Mouse (Mus musculus) heart, adult 8-10 months (tissue): ENCODE results near the gene Nprl3. TPM values are rescaled to one million over a fixed set of nuclear protein-coding genes. Genes with fewer than 3 reads are reported as not detected.
"Not testable (repeated sequence)": the region's sequence is repeated elsewhere in the genome, so short reads cannot be mapped to it uniquely, and the experiment has no call there.

Experiments used
- DNase-seq: peaks from one replicate; pipeline ENCODE4 v3.0.0; 2022; ENCODE audit warnings: low spot score
- total RNA-seq, 4 experiments: library from RNA; stranded (reverse); gene quantifications; 2 replicates each; pipeline ENCODE4 v1.2.4; 2022

Gene Nprl3
- total RNA-seq = 10 to 100 TPM; 27.3 to 29.9 (median 28.3) TPM

DNA sequence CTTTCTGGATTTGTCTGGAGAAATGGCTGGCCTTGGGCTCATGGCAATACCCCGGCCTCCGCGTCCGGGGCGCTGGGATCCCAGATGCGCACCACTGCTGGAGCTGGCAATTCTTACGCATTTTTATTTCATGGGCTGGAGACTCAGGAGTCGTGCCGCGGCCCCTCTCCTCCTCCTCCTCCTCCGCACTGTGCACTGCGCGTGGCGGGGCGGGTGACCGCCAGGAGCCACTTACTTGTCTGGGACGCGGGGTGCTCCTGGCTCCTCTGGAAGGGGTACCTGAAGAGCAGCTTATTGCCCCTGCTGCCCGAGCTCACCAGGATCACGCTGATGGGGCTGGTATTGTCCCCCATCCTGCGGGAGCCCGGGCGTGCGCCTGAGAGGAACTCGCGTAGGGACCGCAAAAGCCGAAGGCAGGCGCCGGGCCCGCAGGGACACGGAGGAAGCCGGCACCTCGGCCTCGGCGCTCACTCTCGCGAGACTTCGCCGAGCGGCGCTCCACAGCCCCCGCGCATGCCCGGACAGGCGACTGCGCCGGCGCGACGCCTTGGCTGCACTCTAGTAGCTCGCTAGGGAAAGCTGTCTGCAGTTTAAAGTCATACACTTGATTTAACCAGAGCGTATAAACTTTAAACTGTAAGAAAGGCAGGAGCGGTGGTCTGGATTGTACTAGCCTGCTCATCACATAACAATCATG, at the start of gene Nprl3:
Gene Nprl3, minus strand, starts transcription at position 520 of the 697 bp plus-strand sequence.
- DNase-seq = peak; percentile 94

DNA sequence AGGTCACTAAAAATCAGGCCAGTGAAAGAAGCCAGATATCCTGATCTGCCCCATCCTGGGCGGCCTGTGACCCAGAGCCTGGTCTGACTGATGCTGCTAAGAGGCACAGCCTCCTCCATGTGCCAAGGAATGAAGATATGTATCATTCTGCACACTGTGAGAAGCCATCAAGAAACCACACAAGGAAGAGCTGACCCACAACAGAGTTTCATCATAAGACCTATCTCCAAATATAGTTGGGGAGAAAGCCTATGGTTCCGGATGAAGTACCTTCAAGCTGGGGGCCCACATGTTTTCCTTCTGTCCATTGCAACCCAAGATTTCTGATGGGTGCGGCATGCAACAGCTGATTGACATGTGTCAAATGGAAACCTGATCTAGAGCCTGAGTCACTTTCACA, 48.5 kb upstream of the Nprl3 start:
- DNase-seq = no peak

DNA sequence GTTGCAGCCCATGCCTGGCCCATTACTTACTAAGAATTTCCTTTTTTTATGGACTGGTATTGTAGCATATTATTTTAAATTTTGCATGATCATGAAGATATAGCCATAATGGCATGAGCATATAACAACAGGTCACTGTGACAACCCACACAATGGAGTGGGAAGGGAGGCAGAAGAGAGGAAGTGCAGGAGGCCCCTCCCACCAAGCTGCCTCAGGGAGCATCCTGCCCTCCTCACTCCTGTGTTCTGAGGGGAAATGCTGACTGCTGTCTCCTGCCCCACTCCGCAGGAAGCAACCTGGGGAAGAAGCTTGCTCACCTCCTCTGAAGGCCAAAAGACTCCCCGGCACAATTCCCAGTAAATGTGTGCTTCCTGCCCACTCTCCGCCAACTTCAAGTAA, 42.4 kb upstream of the Nprl3 start:
- no peak for DNase-seq

DNA sequence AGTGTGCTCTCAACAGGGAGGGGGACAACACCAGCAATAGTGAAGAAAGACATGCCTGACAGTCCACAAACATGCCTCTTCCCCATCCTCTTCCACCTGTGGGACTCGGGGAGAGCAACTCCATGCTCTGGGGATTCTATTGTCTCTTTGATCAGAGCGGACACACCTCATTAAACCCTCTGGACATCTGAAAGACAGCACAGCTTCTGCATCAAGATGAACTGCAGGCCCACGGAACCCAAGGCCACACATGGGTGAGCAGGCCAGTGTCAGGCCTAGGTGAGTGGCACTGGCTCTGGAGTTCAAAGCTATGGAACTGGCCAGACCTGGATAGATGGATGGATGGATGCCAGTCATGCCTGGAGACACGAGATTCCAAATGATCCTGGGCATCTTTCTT, 41.9 kb upstream of the Nprl3 start:
- no peak for DNase-seq

DNA sequence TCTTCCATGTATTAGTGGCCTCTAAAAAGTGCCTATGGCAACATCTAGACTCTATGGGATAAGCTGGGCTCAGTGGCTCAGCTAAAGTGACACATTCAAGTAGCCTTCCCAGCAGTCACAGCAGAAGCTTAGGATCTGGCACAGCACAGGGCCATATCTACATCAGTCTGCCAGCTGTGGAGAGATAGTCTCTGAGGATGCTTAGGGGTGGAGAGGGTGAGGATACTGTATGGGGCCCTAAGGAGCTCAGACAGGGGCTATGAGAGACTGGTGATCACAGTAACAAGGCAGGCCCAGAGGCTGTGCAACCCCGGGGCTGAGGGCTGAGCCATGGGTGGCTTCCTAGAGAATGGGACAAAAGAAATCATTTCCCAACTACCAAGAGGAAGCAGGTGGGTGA, 39.5 kb upstream of the Nprl3 start:
- no peak for DNase-seq

DNA sequence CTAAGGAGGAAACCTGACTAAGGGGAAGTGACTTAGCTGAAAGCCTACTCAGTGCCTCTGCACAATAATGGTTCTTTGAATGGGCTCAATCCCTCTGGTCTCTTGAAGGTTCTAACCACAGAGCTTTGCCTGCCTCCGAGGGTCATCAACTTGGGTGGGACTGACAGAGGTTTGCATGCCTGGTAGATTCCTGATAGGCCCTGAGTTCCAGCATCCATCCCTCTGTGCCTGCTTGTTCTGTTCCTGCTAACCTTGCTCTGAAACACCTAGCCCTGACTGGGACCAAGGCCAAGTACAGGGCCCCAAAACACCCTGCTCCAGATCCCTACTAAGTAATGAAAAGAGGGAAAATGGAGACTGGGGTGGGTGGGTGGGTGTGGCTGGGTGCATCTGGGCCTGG, 35.9 kb upstream of the Nprl3 start:
- DNase-seq = no peak

DNA sequence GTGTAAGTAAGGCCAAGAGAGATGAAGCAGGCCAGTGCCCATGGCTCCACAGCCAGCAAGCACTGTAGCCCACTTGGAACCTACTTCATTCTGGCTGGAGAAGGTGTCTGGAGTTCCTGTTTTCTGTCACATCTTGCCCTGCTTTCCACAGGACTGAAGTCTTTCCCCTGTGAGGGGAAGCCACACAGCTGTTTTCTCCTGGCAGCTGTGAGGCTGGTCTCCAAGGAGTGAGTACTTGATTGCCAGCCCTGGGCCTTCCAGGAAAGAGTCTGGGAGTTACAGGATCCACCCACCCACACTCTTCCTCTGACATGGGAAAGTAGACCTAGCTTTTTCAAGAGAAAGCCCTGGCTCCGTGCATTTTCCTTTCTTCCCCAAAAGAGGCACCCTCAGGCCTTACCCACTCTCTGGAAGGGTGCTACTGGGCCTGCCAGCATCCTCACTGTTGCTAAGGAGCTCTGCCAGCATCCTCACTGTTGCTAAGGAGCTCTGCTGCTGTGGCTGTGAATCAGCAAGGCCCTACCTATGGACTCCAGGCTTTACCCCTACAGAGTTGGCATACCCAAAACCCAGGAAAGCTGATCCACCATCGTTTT, 35.4 kb upstream of the Nprl3 start:
- DNase-seq = no peak

DNA sequence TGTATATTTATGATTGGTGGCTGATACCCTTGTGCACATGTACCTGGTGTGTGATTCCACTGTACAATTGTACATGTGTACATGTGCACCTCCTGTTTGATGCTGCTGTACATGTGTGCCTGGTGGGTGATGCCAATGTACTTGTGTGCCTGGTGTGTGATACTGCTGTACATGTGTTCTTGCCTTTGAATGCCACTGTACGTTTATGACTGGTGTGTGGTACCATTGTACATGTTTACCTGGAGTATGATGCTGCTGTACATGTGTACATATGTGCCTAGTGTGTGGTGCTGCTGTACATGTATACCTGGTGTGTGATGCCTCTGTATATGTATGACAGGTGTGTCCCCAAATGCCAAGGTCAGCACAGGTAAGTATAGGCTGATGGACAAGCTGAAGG, 34.0 kb upstream of the Nprl3 start:
- no peak for DNase-seq

DNA sequence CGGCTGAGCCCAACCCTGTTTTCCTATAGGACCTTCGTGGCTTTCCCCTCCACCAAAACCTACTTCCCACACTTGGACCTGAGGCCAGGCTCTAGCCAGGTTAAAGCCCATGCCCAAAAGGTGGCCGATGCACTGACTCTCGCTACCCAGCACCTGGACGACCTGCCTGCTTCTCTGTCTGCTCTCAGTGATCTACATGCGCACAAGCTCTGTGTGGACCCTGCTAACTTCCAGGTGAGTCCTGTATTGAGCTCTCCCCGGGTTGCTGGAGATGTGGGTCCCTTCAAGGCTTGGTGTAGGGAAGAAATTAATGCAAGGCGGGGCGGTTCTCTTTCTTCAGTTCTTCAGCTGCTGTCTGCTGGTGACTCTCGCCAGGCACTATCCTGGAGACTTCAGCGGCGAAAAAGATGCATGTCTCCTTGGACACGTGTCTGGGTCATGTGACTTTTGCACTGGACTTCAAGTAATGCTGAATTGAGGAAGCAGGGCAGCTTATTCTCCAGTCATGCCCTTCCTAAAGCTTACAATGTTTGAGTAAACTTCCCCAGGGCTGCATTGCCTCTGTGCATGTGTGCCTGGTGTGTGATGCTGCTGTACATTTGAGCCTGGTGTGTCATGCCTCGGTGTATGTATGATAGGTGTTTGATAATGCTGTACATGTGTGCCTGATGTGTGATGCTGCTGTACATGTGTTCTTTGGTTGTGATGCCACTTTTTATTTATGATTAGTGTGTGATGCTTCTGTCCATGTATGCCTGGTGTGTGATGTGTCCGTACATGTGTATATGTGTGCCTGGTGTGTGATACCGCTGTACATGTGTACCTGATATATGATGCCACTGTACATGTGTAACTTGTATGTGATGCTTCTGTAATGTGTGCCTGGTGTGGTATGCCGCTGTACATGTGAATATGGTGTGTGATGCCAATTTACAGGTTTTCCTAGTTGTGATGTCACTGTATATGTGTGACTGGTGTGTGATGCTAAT, 33.1 kb upstream of the Nprl3 start:
- no peak for DNase-seq

DNA sequence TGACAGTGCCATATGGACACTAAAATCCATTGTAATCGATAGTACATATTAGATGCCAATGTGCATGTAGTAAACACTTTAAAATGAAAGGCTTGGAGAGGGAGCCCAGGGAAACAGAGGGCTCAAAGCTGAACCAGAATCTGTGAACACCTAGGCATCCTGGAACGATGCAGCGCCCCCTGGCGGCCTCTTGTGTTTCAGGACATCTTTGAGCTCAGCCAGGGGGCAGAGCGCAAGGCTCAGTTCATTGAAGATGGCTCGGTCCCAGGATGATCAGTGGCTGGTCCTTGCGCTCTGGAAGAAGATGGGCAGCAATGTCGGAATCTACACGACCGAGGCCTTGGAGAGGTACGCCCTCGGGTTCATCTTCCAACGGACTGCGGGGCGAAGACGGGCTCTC, 32.4 kb upstream of the Nprl3 start, which contains the start of gene Hbq1a:
Gene Hbq1a, plus strand, starts transcription at position 205 of the 400 bp plus-strand sequence.
- DNase-seq = peak; percentile 37

DNA sequence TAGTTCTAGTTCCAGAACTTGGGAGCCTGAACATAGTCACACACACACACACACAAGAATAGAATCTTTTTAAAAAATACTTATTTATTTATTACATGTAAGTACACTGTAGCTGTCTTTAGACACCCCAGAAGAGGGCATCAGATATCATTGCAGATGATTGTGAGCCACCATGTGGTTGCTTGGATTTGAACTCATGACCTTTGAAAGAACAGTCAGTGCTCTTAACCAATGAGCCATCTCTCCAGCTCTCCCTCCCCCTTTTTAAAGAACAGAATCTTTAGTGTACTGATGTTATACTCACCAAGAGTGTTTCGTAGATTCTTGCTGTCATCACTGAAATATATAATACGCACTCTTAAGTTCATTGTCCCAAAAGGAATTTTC, 31.0 kb upstream of the Nprl3 start:
- DNase-seq = no peak

DNA sequence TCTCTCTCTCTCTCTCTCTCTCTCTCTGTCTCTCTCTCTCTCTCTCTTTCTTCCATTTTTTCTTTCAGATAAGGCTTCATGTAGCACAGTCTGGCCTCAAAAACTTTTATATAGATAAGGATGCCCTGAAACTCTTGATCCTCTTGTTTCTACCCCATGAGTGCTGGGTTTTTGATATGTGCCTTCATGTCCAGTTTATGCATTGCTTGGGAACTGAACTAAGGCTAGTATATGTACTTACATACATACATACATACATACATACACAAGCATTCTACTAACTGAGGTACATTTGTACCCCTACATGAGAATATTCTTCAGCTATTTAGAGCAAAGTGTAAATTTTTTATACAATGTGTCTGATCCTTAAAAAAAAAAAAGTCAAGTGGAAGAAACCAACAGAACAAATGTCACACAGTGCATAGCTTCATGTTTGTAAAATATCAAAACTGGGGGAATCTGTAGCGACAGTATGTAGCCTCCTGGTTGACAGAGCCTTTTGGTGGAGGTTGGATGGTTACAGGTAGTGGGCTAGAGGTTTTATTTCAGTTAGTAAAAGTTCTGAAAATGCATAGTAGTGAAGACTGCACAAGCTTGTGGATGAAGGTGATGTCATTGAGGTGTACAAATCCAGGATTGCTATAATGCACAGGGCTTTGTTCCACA, 30.5 kb upstream of the Nprl3 start:
- DNase-seq = no peak

DNA sequence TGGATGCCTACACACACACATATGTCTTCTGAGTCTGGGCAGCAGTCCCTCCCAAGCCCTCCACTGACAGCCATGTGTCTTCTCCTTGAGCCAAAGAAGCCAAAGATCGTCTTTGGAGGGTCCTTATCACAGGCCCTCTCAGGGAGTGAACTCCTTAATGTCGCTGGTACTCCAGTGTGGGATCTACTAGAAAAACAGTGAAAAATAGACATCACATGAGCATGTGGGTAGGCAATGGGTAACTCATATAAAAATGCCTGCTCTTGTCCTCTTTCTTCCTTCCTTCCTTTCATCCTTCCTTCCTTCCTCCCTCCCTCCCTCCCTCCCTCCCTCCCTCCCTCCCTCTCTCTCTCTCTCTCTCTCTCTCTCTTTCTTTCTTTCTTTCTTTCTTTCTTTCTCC, 29.9 kb upstream of the Nprl3 start:
- not testable (repeated sequence) for DNase-seq

DNA sequence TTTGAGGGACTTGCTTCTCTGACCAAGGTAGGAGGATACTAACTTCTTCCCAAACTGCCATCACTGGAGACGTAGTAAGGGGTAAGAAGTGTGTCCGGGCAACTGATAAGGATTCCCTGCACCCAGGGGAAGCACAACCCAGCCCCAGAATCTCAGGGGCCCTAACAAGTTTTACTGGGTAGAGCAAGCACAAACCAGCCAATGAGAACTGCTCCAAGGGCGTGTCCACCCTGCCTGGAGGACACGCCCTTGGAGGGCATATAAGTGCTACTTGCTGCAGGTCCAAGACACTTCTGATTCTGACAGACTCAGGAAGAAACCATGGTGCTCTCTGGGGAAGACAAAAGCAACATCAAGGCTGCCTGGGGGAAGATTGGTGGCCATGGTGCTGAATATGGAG, 28.7 kb upstream of the Nprl3 start, which contains the start of gene Hba-a2:
Gene Hba-a2, plus strand, starts transcription at position 287 of the 400 bp plus-strand sequence.
- DNase-seq = not testable (repeated sequence)

DNA sequence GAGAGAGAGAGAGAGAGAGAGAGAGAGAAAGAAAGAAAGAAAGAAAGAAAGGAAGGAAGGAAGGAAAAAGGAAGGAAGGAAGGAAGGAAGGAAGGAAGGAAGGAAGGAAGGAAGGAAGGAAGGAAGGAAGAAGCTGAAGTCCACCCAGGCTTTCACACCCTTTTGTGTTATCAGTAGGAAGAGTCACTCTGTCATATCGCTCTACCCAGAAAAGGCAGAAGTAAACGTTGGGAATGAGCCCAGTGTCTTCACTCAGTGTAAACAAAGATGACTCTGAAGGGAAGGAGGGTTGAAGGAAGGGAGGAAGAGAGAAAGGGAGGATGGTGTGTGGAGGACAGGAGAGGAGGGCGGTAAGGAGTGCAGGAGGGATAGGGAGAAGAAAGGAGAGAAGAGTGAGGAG, 26.0 kb upstream of the Nprl3 start:
- not testable (repeated sequence) for DNase-seq

DNA sequence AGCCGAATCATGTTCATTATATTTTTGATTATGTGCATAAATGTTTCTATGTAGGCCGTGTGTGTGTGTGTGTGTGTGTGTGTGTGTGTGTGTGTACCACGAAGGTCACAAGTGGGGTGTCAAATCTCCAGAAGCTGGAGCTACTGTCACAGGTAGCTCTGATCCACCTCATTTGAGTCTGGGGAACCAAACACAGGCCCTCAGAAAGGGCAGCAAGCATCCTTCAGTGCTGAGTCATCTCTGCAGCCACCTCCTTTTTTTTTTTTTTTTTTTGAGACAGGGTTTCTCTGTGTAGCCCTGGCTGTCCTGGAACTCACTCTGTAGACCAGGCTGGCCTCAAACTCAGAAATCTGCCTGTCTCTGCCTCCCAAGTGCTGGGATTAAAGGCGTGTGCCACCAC, 25.3 kb upstream of the Nprl3 start:
- not testable (repeated sequence) for DNase-seq

DNA sequence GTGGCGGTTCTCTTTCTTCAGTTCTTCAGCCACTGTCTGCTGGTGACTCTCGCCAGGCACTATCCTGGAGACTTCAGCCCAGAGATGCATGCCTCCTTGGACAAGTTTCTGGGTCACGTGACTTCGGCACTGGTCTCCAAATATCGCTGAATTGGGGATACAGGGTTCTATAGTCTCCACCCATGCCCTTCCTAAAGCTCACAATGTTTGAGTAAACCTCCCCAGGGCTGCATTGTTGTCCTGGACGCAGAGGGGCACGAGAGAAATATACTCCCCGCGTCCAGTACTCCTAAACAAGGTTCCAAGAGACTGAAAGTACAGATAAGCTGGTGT, 20.0 kb upstream of the Nprl3 start:
- DNase-seq = no peak

DNA sequence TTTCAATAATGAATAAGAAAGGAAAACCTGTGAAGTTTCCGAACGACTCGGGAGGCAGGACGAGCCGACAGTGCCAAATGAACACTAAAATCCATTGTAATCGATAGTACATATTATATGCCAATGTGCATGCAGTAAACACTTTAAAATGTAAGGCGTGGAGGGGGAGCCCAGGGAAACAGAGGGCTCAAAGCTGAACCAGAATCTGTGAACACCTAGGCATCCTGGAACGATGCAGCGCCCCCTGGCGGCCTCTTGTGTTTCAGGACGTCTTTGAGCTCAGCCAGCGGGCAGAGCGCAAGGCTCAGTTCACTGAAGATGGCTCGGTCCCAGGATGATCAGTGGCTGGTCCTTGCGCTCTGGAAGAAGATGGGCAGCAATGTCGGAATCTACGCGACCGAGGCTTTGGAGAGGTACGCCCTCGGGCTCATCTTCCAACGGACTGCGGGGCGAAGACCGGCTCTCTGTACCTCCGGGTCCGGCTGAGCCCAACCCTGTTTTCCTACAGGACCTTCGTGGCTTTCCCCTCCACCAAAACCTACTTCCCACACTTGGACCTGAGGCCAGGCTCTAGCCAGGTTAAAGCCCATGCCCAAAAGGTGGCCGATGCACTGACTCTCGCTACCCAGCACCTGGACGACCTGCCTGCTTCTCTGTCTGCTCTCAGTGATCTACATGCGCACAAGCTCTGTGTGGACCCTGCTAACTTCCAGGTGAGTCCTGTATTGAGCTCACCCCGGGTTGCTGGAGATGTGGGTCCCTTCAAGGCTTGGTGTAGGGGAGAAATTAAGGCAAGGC, 19.4 kb upstream of the Nprl3 start, which contains the start of gene Hbq1b:
Gene Hbq1b, plus strand, starts transcription at position 271 of the 798 bp plus-strand sequence.
- DNase-seq = peak; percentile 67

DNA sequence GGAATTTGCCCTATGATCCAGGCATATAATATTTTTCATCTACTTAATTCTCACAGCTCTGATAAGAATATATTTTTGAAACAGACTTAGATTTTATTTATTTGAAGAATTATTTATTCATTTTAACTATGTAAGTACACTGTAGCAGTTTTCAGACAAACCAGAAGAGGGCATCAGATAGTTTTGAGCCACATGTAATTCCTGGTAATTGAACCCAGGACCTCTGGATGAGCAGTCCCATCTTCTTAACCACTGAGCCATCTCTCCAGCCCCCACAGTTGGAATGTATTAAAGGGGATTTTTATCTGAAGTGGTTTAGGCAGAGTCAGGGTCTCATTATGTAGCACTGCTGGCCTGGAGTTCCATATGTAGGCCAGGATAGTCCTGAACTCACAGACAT, 18.4 kb upstream of the Nprl3 start:
- not testable (repeated sequence) for DNase-seq

DNA sequence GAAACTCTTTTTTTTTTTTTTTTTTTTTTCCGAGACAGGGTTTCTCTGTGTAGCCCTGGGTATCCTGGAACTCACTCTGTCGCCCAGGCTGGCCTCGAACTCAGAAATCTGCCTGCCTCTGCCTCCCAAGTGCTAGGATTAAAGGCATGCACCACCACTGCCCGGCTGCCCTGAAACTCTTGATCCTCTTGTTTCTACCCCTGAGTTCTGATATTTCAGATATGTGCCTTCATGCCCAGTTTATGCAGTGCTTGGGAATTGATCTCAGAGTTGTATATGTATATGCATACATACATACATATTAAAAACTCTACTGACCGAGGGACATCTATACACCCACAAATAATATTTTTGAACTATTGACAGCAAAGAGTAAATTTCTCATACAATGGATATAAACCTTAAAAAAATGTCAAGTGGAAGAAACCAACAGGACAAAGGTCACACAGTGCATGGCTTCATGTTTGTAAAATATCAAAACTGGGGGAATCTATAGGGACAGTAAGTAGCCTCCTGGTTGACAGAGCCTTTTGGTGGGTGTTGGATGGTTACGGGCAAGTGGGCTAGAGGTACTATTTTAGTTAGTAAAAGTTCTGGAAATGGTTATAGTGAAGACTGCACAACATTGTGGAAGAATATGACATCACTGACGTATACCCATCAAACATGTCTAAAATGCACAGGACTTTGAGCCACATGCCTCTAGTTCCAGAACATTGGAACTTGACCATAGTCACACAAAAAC, 17.7 kb upstream of the Nprl3 start:
- no peak for DNase-seq
